Mouse (Mus musculus) fat pad, adult 2 months (tissue): ENCODE results near the gene Gm20683.
"Not testable (repeated sequence)": the region's sequence is repeated elsewhere in the genome, so short reads cannot be mapped to it uniquely, and the experiment has no call there.

Experiments
- DNase-seq: peaks from one replicate; pipeline ENCODE4 v3.0.0-alpha.2; 2011; ENCODE audit warnings: low read depth, low spot score; ENCODE audit errors: extremely low read depth

The Gm20683 gene

DNA sequence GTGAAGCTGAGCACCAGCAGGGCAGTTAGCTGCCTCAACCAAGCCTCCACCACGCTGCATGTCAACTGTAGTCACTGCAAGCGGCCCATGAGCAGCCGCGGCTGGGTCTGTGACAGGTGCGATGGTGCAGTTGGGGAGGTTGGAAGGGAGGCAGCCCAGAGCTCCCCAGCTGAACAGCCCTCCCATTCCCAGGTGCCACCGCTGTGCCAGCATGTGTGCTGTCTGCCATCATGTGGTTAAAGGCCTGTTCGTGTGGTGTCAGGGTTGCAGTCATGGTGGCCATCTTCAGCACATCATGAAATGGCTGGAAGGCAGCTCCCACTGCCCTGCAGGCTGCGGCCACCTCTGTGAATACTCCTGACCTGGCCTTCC, 13.4 kb downstream of the Gm20683 start:
- DNase-seq: no peak

DNA sequence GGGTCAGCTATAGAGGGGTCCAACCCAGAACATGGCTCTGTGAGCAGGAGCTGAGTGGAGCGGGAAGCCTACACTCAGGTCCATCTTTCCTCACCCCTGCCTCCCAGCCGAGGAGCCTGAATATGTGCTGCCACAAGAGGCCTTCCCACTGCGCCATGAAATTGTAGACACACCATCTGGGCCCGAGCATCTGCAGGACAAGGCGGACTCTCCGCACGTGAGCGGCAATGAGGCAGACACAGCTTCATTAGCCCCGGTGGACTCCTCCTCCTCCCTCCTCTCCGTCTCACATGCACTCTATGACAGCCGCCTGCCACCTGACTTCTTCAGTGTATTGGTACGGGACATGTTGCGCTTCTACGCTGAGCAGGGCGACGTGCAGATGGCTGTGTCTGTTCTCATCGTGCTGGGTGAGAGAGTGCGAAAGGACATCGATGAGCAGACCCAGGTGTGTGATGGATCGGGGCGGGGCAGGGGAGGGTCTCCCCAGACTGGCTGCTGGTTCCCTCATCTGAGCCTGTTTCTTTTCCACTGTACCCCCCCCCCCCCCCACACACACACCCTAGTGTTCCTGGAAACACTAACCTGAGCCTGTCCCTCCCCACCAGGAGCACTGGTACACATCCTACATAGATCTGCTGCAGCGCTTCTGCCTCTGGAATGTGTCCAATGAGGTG, 13.9 kb downstream of the Gm20683 start:
- no peak for DNase-seq

DNA sequence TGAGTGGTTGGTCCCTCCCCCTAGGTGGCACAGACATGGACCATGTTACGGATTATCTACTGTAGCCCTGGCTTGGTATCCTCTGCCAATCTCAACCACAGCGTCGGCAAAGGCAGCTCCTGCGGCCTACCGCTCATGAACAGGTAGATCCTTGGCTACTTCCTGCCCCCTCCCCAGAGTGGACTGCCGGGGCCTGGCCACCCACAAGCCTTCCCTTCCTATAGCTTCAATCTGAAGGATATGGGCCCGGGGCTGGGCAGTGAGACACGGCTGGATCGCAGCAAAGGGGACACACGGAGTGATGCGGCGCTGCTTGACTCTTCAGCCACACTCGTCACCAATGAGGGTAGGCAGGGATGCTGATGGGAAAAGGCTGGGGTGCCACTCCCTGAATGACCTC, 14.6 kb downstream of the Gm20683 start:
- DNase-seq: no peak

DNA sequence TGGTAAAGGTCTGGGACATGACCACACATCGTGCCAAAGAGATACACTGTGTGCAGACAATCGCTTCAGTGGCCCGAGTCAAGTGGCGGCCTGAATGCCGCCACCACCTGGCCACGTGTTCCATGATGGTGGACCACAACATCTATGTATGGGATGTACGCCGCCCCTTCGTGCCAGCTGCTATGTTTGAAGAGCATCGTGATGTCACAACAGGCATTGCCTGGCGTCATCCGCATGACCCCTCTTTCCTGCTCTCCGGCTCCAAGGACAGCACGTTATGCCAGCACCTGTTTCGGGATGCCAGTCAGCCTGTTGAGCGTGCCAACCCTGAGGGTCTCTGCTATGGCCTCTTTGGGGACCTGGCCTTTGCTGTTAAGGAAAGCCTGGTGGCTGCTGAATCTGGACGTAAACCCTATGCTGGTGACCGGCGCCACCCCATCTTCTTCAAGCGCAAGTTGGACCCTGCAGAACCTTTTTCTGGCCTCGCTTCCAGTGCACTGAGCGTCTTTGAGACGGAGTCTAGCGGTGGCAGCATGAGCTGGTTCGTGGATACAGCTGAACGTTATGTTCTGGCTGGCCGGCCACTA, 15.5 kb downstream of the Gm20683 start:
- no peak for DNase-seq

DNA sequence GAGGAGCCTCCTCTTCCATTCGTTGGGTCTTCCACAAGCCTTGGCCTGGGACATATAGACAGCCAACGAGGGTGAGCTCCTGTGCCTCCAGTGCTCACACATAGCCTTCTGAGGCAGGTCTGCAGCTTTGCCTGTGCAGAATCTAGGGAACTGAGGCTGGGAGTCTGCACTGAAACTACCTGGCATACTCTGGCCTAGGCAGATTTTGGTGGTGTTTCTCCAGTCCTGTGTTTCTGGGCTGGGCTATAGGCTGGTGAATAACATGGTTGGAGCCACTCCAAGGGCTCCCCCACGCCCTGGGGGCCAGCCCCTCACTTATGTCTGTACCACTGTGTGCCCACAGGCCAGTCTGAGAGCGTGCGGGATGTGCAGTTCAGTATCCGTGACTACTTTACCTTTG, 16.3 kb downstream of the Gm20683 start:
- DNase-seq: no peak

DNA sequence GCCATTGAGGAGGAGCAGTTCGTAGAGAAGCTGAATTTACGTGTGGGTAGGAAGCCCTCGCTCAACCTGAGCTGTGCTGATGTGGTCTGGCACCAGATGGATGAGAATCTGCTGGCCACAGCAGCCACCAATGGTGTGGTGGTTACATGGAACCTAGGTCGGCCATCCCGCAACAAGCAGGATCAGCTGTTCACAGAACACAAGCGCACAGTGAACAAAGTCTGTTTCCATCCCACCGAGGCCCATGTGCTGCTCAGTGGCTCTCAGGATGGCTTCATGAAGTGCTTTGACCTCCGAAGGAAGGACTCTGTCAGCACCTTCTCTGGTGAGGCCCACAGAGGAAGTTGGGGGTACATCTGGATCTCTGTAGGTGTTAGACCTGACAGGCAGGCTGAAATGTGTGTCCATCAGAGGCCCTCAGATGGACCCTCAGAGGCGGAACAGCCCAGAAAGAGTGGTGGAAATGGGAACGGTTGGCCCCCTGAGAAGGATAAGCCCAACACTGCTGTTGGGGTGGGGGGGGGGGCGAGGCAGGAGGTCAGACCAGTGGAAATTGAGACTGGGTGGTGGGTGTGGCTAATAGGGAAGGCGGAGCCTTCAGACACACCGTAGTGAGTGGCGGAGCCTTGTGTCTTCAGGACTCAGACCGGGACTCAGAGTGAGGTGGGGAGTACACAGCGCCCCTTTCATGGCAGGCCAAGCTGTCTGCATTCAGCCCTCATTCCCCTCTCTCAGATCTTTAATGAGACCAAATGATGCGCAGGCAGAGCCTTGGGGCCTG, 17.0 kb downstream of the Gm20683 start:
- DNase-seq: no peak

DNA sequence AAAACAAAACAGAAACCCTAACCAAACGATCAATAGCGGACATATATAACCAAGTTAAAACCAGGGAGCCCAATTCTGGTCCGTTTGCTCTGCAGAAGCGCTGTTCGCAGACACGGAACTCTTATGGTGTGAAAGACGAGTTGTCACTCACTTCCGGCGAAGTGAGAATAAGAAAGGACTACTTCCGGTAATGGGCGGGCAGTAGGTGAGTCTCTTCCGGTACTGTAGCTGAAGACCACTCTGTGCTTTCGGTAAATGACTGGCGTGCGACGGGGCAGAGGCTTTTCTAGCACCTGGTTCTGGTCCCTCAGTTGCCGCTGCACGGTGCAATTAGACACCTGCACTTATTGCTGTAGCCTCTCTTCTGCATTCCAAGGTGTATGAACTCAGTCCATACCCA, 18.1 kb downstream of the Gm20683 start, which contains the start of gene Wdr24:
Gene Wdr24, plus strand, starts transcription at position 176 of the 400 bp plus-strand sequence.
- DNase-seq: no peak

DNA sequence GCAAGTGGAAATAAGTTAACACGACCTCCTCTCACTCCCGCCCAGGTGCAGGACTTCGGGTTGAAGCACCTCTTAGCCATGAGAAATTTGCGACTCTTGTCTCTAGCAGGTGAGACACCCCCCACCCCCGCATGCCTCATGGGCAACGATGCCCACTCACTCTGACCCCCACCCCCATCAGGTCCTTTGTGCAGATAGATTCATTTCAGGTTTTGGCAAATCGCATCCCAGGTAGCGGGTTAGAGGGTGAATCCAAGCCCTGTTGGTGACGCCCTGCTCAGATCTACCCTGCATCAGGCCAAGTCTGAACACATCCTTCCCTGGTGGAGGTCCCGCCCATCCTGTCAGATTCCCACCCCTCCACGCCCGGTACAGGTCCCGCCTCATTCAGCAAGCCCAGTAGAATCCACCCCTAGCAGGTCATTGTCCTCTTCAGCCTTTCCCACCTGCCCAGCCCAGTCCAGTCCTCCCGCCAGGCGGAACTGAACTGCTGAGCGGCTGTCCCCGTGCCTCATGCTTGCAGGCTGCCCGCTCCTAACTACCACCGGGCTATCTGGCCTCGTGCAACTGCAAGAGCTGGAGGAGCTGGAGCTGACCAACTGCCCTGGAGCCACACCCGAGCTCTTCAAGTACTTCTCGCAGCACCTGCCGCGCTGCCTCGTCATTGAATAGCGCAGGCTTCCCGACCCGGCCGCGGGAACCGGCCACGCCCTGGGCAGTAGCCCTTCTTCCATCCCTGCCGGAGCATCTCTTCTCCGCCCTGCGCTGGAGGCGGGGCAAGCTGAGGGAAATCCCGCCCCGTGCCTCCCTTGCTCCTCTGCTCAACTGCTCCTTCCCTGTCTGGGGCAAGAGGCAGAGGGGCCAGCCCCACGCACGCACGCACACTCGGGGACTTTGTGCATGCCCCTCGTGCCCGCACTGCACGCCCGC, 22.4 kb downstream of the Gm20683 start:
- DNase-seq: no peak

DNA sequence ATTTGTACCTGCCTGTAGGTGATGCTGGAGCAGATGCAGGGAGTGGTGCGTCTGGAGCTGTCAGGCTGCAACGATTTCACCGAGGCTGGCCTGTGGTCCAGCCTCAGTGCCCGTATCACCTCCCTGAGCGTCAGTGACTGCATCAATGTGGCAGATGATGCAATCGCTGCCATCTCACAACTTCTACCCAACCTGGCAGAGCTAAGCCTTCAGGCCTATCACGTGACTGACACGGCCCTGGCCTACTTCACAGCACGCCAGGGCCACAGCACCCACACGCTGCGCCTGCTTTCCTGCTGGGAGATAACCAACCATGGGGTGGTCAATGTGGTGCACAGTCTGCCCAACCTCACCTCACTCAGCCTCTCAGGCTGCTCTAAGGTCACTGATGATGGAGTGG, 23.9 kb downstream of the Gm20683 start:
- no peak for DNase-seq

DNA sequence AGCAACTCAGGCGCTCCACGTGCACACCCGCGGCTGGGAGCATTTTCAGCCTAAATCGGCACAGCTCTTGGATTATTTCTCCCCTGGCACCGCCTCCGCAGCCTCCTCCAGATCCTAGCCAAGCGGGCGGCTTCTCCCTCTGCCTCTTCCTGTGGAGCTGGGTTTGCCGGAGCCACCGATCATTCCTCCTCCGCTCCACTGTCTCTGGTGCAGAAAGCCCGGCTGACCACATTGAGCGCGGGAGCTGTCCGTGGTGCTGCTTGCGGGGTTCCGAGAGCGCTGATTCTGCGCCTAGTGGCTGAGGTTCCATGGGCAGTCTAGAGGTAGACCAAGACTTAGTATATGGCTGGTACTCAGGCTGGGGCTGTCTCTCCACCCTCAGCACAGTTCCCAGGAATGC, 28.1 kb downstream of the Gm20683 start:
- no peak for DNase-seq

DNA sequence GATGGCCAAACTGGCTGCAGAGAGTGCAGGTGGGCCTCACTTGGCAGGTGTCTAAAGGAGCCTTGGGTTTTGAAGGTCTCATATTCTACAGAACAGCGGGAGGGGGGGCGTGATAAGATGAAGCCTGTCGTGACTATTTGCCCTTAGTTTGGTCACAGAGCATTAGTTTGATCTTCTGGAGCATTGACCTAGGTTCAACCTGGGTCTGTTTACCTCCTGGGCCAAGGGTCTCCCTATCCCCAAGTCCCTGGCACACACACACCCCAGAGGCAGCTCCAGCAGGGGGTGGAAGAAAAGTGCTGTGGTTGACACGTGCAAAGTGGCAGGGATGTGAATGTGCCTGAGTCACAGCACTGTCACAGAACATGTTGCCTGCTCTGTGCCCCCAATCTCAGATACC, 30.7 kb downstream of the Gm20683 start:
- DNase-seq: no peak

DNA sequence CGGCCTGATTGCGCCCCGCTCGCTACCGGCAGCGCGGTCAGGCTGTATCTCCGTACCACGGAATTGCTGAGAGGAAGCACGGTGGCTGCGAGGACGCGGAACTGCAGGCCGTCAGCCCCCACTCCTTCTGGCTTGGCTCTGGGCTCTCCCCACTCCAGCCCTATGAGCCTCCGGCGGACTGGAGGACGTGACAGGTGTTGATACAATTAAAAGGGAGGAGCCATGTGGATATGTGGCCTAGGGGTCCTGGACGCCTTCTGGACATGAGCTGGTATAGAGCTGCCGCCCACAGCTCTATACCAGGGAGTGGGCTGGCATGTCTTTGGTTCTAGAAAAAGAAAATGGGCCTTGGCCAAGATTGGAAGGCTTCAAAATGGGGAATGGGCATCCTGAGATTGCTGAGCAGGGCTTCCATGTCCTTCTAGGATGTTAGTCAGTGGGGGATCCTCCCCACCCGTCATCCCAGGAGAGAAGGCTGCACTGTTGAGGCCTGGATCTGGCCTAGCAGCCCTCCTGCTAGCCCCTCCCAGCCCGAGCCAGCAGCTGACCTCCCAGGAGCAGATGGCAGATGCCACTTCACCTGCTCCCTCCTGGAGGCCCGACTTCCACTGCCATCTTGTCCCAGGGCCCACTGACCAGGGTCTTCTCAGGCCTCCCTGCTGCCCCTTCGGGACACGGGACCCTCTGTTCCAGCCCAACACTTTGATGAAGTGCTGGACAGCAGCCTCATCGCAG, 31.8 kb downstream of the Gm20683 start:
- no peak for DNase-seq

DNA sequence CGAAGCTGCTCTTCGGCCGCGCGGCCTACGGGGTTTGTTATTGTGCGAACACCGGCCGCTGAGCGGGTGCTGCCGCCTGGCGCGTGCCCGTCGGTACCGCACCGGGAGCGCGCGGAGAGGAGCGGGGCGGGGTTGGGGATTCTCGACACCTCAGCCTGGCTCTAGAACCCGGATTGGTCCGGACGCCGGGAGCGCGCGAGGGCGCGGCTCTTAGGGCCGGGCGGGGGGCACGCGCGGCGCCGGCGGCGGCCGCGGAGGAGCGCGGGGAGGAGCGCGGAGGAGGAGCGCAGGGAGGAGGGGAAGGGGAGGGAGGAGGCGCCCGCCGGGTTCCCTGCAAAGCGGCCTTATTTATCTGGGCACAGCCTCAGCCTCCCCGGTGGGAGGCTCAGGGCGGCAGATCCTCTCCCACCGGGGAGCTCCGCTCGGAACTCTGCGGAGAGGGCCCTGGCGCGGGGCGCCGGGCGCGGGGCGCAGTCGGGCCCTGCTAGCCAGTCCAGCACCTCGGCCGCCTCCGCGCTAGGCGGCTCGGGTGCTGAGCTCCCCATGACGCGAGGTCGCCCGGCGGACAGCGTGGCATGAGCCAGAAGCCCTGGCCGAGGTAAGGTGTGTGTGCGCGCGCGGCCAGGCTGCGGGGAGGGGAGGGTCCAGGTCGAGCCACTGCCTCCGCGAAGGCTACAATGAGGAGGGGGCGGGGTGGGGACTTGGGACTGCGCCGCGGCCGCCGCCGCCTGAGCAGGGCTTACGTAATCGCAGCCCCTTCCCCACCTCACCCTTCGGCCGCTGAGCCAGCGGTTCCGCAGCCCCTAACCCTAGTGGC, 32.6 kb downstream of the Gm20683 start, which contains the start of gene Fbxl16:
Gene Fbxl16, plus strand, starts transcription at position 297 of the 817 bp plus-strand sequence.
- no peak for DNase-seq

DNA sequence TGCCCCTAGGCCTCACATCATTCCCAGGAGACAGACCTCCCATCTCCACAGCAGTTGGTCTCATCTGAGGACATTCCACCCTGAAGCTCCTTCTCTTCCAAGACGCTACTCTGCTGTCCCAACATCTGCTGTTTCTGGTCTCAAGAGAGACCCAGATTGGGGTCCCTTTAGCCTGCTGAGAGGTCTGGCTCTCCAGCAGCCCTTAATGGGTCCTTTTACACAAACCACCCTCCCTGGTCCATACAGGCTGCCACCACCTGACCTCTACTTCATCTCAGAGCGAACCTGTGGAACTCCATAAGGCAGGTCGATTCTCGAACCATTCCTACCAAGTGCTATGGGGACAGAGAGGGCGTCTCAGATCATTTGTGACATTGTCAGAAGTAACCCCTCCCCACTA, 33.5 kb downstream of the Gm20683 start:
- no peak for DNase-seq

DNA sequence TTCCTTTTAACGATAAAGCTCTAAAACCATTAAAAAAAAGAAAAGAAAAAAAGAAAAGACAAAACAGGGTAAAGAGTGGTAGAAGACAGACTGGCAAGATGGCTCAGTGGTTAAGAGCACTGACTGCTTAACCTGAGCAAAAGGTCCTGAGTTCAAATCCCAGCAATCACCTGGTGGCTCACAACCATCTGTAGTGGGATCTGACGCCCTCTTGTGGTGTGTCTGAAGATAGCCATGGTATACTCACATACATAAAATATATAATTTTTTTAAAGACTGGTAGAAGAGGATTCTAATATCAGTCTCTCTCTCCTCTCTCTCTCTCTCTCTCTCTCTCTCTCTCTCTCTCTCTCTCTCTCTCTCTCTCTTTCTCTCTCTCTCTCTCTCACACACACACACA, 34.1 kb downstream of the Gm20683 start:
- not testable (repeated sequence) for DNase-seq

DNA sequence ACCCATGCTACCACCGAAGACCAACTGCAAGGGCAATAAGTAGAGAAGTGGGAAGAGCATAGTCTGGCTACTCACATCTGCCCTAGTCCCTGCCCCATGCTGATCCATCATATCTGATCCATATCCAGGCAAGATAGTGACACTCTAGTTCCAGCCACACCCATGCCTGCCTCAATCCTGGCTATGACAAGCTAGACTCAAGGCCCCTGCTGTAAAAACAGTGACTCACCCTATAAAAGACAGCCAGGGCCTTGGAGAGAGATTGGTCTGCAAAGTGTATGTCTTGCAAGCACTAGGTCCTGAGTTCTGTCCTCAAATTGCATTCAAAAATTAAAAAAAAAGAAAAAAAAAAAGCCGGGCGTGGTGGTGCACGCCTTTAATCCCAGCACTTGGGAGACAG, 35.1 kb downstream of the Gm20683 start:
- DNase-seq: no peak

DNA sequence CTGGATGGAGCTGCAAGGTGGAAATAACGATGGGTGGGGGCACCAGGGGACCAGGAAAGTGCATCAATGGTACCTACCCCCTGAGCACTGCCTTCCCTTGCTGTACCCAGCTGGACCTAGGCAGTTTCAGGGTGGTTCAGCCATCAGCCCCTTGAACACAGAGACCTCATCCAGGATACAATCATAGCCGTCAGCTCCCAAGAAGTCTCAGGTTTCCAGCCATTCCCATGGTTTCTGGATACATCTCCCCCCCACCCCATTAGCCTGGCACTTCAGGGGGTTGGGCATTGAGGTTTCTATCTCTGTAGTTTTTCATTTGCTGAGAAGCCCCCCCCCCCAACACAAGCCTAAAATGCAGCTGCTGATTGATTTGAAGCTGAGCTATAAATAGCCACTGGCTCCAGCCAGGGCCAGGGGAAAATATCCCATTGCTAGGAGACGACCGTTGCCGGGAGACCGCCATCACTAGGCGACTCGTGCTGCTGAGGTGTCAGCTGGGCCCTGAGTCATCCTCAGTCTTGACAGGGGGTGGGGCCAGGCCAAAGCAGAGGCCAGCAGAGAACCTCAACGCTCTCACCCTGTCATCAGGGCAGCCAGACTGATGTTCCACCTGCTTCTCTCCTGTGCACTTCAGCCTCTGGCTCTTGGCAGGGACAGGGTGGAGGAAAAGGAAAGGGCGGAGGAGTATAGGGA, 38.6 kb downstream of the Gm20683 start:
- DNase-seq: no peak

DNA sequence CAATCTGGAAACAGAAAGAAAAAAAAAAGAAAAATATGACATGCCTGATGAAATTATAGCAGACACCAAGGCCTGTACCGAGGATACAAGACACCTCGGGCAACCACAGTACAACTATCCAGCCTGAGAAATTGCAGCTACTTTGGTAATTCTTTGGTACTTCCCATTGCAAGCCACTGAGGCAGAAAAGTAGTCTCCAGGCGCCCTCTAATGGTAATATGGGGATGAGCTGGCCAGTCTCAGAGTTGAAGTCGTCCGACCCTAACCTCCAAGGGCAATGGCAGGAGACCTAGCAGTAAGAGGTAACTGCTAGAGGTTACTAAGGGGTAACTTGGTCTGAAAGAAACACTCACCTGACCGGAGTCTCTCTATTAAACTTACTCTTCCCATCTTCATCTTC, 40.5 kb downstream of the Gm20683 start:
- DNase-seq: no peak

DNA sequence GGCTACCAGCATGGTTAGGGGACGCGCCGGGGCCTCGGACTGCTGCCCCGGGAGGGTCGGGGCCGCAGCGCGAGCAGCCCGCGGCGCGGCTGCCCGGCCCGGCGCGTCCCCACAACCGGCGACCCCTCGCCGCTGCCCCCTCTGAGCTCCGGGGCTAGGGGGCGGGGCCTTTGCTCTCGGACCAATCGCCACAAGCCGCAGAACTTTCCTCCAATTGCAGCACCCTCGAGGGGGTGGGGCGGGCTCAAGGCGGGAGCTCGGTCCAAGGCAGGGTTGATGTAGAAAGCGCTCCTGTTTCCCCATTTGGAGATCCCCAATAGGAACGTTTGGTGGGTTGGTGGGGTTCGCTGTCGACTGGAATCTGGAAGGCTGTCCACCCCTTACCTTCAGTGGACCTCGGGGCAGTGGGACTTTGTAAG, 44.6 kb downstream of the Gm20683 start, which contains the start of gene Metrn:
Gene Metrn, minus strand, starts transcription at position 186 of the 419 bp plus-strand sequence.
- no peak for DNase-seq
